Mouse (Mus musculus) ES-Bruce4 (cell line): ENCODE data around the gene Bend3.

ENCODE experiments used
- CTCF ChIP-seq: IDR thresholded peaks from one replicate; pipeline ENCODE4 v1.8.1; 2011; ENCODE audit warnings: low read depth, low read length
- EP300 ChIP-seq: IDR thresholded peaks from 2 replicates; pipeline ENCODE4 v1.6.1; 2011; ENCODE audit warnings: low read depth, low read length; ENCODE audit not compliant: insufficient read depth
- POLR2A ChIP-seq: IDR thresholded peaks from one replicate; pipeline ENCODE4 v1.8.1; 2011; ENCODE audit warnings: low read length; ENCODE audit not compliant: insufficient read depth

DNA sequence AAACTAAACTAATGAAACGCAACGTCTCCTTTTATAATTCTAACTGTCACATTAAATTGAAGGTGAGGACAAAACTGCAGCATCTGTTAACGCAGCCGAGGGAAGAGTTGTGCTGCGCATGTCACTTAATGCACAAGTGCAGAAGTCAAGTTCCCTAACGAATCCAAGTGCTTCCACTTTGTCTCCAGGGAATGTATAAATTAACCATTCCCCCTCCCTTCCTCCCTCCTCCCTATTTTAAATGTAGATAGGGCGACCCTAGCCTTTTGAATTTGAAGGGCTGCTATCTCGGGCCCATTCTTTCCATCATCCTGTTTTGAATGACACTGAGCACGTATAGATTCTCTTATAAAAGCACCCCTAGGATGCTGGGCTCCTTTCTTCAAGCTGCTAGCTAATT, 1.2 kb upstream of the Bend3 start:
- TF ChIP-seq CTCF (no peak), EP300 (no peak), POLR2A (no peak)
